Mouse (Mus musculus): ENCODE results near the gene Elovl6.

Elovl6 gene

GRCm38 (mm10) chr3:129649586-129650292 is 117.6 kb downstream of the Elovl6 start:
- no peak for DNase-seq

DNA sequence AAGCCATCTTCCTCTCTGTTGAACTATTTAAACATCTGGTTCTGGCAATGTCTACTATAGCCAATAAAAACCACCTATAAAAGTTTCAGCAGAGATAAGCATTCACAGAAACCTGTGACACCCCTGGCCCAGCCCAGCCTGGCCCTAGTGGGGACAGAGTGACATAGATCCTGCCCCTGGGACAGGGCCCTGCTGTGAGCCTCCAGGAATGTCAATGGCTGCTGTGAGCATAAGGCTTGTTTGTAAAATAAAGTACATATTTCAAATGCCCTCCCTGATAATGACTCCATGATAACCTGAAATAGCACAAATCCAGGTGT is 118.1 kb downstream of the Elovl6 start:
- DNase-seq = no peak

- DNase-seq = no peak
Measured at GRCm38 (mm10) chr3:129650931-129651330, 118.8 kb downstream of the Elovl6 start.

DNA sequence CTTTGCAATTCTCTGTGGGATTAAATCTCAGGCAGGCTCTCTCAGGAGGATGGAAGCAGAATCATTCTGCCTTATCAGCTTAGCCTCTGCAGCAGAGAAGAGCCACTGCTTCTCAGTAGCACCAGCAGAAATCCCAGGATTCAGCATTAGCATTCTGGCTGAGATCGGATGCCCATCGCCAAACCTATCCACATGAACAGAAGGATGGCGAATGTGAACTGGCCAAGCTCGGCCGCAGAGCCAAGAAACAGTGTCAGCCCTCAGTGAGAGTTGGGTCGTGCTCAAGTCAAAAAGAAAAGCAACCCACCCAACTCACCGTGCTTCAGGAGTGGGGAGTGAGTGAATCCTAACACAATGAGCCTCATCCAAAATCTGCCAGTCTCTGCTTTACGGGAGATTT is 119.6 kb downstream of the Elovl6 start:
- DNase-seq = peak; percentile 36

DNA sequence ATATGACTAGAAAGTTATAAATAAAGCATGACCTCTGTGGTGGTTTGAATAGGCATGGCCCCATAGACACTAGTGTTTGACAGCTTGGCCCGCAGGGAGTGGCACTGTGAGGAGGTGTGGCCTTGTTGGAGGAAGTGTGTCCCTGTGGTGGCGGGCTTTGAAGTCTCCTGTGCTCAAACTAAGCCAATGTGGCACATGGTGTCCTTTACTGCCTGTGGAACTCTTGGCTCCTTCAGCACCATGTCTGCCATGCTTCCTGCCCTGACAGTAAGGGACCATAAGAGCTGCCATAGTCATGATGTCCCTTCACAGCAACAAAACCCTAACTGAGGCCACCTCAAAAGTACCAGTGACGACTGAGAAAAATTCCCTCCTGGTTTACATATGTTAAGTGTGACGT is 120.3 kb downstream of the Elovl6 start:
- no peak for DNase-seq

- peak; percentile 37 for DNase-seq
Measured at GRCm38 (mm10) chr3:129656540-129656939, 124.4 kb downstream of the Elovl6 start.

DNA sequence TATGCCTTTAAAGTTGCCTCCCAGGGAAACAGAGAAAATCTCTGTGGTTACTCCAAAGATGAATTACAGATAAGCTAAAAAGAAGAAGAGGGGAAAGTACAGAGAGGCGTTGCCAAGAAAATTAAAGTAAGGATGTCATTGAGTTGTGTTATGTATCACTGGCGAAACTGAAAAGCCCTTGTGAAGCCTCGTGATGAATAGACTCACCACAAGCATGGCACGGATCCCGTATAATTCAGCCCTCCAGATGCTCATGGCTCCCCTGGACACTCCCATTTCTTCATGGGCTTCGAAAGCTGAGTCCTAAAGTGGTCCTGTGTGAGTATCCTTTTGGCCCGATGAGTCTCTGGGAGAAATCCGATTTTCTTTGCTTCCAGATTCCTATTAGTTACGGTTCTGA is 125.1 kb downstream of the Elovl6 start:
- no peak for DNase-seq

DNA sequence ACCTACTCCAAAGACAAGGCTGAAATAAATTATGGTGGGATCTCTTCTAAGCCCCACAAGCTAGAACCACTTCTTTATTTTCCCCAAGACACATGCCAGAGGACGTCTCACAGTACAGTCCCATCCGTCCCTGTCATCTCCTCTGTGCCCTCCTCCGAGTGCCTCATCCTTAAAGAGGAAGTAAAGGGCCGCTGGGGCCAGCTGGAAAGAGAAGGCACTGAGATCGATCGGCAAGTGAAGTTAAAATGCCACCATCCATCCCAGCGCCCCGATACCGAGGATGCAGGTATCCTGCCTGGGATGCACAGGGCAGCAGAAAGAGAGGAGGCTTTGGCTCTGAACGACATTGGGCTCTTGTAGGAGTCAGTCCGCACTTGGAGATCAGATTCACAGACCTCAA is 125.6 kb downstream of the Elovl6 start:
- DNase-seq = no peak

GRCm38 (mm10) chr3:129658776-129659175 is 126.6 kb downstream of the Elovl6 start:
- no peak for DNase-seq

- no peak for DNase-seq
Measured at GRCm38 (mm10) chr3:129663906-129664305, 131.8 kb downstream of the Elovl6 start.

DNA sequence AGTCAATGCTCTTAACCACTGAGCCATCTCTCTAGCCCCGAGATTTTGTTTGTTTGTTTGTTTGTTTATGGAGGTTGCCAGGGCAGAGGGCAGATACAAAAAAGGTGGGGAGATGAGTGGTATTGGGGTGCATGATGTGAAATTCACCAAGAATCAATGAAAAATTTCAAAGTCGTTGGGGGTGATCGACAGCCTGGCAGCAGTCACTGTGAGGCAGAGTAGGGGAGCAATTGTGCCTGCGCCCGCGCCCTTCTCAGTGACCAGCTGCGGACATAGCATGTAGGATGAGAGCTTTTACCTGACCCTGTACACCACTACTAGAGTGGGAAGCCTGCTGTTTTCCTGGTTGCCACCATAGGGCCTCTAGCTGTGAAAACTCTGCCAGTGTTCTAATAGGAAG is 143.8 kb downstream of the Elovl6 start:
- DNase-seq = no peak

- DNase-seq = no peak
Measured at GRCm38 (mm10) chr3:129680258-129680657, 148.1 kb downstream of the Elovl6 start.

- no peak for DNase-seq
Measured at GRCm38 (mm10) chr3:129681841-129682240, 149.7 kb downstream of the Elovl6 start.

DNA sequence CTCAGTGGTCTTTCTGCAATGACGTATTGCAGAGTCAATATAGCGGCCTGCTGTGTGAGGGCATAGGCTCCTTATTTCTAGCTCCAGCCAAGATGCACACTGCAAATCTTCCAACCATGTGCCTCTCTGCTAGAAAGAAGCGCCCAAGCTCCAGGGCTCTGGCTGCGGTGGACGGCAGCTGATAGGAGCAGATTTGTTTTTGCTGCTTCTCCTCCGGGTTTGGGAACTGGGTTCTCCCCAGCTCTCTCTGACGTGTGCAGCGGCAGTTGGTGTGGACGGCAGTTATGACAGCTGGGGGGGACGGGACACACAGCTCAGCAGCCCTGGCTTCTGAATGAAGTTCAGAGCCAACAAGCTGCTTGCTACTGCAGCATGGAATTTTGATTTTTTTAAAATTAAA is 150.2 kb downstream of the Elovl6 start:
- DNase-seq = no peak

GRCm38 (mm10) chr3:129683060-129683679 is 151.0 kb downstream of the Elovl6 start:
- no peak for DNase-seq

DNA sequence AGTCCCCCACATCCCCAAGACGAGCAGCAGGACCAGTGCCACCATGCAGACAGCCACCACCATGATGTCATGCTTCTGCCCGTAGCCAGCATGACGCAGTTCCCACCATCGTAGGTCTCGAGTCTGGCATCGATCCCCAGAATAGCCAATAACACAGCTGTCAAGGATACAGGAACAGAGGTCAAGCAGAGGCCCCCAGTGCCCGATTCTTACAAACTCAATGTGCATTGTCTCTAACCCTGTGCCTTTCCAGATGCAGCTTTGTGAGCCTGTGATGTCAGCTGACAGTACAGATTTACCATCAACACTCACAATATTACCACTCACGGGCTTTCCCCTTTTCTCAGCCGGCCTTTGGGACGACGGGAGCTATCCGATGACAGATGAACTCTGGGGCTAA is 154.0 kb downstream of the Elovl6 start:
- DNase-seq = no peak

GRCm38 (mm10) chr3:129686698-129687333 is 154.7 kb downstream of the Elovl6 start:
- DNase-seq = peak; percentile 25

- DNase-seq = no peak
Measured at GRCm38 (mm10) chr3:129687429-129687828, 155.3 kb downstream of the Elovl6 start.

All from cerebellum, adult 11-12 months (tissue).